Mouse (Mus musculus) intestine, embryonic 15.5 days (tissue): ENCODE results near the gene Vmn2r89. TPM values are rescaled to one million over a fixed set of nuclear protein-coding genes. Genes with fewer than 3 reads are reported as not detected.
"Not testable (repeated sequence)": the region's sequence is repeated elsewhere in the genome, so short reads cannot be mapped to it uniquely, and the experiment has no call there.

Source experiments
- ATAC-seq: fragments of 200-750 bp; cut with Nextera tagmentation; 2 replicates; pipeline ENCODE4 v1.8.0; 2017; ENCODE audit warnings: moderate TSS enrichment, moderate library complexity
- H3K27ac ChIP-seq: fragments of 300-500 bp; sonication (generic); 2 replicates; pipeline ENCODE4 v1.5.1; 2015; ENCODE audit warnings: mild to moderate bottlenecking, inconsistent platforms
- H3K27me3 ChIP-seq: fragments of 300-500 bp; sonication (generic); replicated peaks from 2 replicates; pipeline ENCODE4 v1.6.1; 2015; ENCODE audit warnings: inconsistent platforms
- H3K36me3 ChIP-seq: fragments of 300-500 bp; sonication (generic); 2 replicates; pipeline ENCODE4 v1.6.1; 2015; ENCODE audit warnings: inconsistent platforms
- H3K4me1 ChIP-seq: fragments of 300-500 bp; sonication (generic); replicated peaks from 2 replicates; pipeline ENCODE4 v1.6.1; 2015; ENCODE audit warnings: inconsistent platforms
- H3K4me2 ChIP-seq: fragments of 300-500 bp; sonication (generic); replicated peaks from 2 replicates; pipeline ENCODE4 v1.6.1; 2015; ENCODE audit warnings: mild to moderate bottlenecking, inconsistent platforms
- H3K4me3 ChIP-seq: fragments of 300-500 bp; sonication (generic); replicated peaks from 2 replicates; pipeline ENCODE4 v1.5.1; 2015; ENCODE audit warnings: inconsistent platforms
- H3K9ac ChIP-seq: fragments of 300-500 bp; sonication (generic); 2 replicates; pipeline ENCODE4 v1.6.1; 2015; ENCODE audit warnings: inconsistent platforms
- H3K9me3 ChIP-seq: fragments of 300-500 bp; sonication (generic); 2 replicates; pipeline ENCODE4 v1.6.1; 2016; ENCODE audit warnings: inconsistent platforms
- WGBS: fragments of 180-500 bp; shearing (Covaris S2); methylation state at CpG from one replicate; pipeline ENCODE4 v1.1.7; 2015; 5-methylcytosine and 5-hydroxymethylcytosine counted together
- polyA plus RNA-seq: library from polyadenylated mRNA; unstranded; fragments of >200 nt; fragmentation: Nextera tagmentation; extraction: Ambion mirVana; gene quantifications from 2 replicates; pipeline ENCODE4 v1.2.1, GENCODE M21; 2015

Vmn2r89 gene
- not detected in 2 replicates for polyA plus RNA-seq

GRCm38 (mm10) chr14:51451557-51451956, at the start of gene Vmn2r89:
Vmn2r89 (plus strand) TSS chr14:51451857.
- H3K4me1 ChIP-seq, H3K27ac ChIP-seq, H3K36me3 ChIP-seq, H3K27me3 ChIP-seq, H3K9me3 ChIP-seq, ATAC-seq, H3K4me2 ChIP-seq, H3K4me3 ChIP-seq, H3K9ac ChIP-seq: not testable (repeated sequence)
- 79% methylated on average over 2 of the region's 2 CpGs for WGBS

GRCm38 (mm10) chr14:51410520-51410919, 41.1 kb upstream of the Vmn2r89 start, which contains the start of gene Vmn2r88:
Vmn2r88 (plus strand) TSS chr14:51410820.
- no peak within 1 kb of the TSS for H3K9ac ChIP-seq
- no peaks in the 10 kb centered on the region for H3K36me3 ChIP-seq
- H3K4me2 ChIP-seq = no peak within 1 kb of the TSS
- no peaks in the 10 kb centered on the region for H3K27me3 ChIP-seq
- 82% methylated on average over 1 of the region's 1 CpGs for WGBS
- no peak within 1 kb of the TSS for H3K27ac ChIP-seq
- no peaks in the 10 kb centered on the region for H3K4me1 ChIP-seq
- no peak for ATAC-seq
- H3K4me3 ChIP-seq = no peak within 1 kb of the TSS
- no peaks in the 10 kb centered on the region for H3K9me3 ChIP-seq

- no peaks in the 10 kb centered on the region for H3K9me3 ChIP-seq
- no peak for ATAC-seq
- no peak overlapping the region for H3K4me2 ChIP-seq
Observed at GRCm38 (mm10) chr14:51423885-51424284, 27.8 kb upstream of the Vmn2r89 start.

GRCm38 (mm10) chr14:51430138-51430537, 21.5 kb upstream of the Vmn2r89 start:
- not testable (repeated sequence) for H3K4me1 ChIP-seq, ATAC-seq, H3K9me3 ChIP-seq, H3K36me3 ChIP-seq, H3K27me3 ChIP-seq, H3K9ac ChIP-seq, H3K4me2 ChIP-seq, H3K4me3 ChIP-seq, H3K27ac ChIP-seq

More at GRCm38 (mm10) chr14:51423885-51424284, 27.8 kb upstream of the Vmn2r89 start:
- Histone ChIP-seq H3K27me3 (no peaks in the 10 kb centered on the region), H3K9ac (no peak overlapping the region), H3K36me3 (no peaks in the 10 kb centered on the region), H3K4me1 (no peaks in the 10 kb centered on the region), H3K4me3 (no peak overlapping the region), H3K27ac (no peak overlapping the region)
- 64% methylated on average over 2 of the region's 2 CpGs for WGBS

GRCm38 (mm10) chr14:51434546-51434945, 17.1 kb upstream of the Vmn2r89 start:
- Histone ChIP-seq H3K4me3 (no peak overlapping the region), H3K36me3 (no peaks in the 10 kb centered on the region), H3K9ac (no peak overlapping the region), H3K4me1 (no peaks in the 10 kb centered on the region), H3K9me3 (no peaks in the 10 kb centered on the region), H3K27me3 (no peaks in the 10 kb centered on the region), H3K4me2 (no peak overlapping the region), H3K27ac (no peak overlapping the region)
- 91% methylated on average over 16 of the region's 16 CpGs for WGBS
- no peak for ATAC-seq

GRCm38 (mm10) chr14:51435020-51435419, 16.6 kb upstream of the Vmn2r89 start:
- Histone ChIP-seq H3K36me3 (no peaks in the 10 kb centered on the region), H3K27ac (no peak overlapping the region), H3K27me3 (no peaks in the 10 kb centered on the region), H3K9ac (no peak overlapping the region), H3K4me3 (no peak overlapping the region), H3K4me2 (no peak overlapping the region), H3K4me1 (no peaks in the 10 kb centered on the region), H3K9me3 (no peaks in the 10 kb centered on the region)
- no peak for ATAC-seq
- 97% methylated on average over 26 of the region's 26 CpGs for WGBS

- Histone ChIP-seq H3K27me3 (no peaks in the 10 kb centered on the region), H3K9me3 (no peaks in the 10 kb centered on the region), H3K36me3 (no peaks in the 10 kb centered on the region), H3K4me2 (no peak overlapping the region), H3K4me3 (no peak overlapping the region), H3K27ac (no peak overlapping the region), H3K9ac (no peak overlapping the region), H3K4me1 (no peaks in the 10 kb centered on the region)
- ATAC-seq = no peak
- 85% methylated on average over 4 of the region's 4 CpGs for WGBS
Observed at GRCm38 (mm10) chr14:51438955-51439354, 12.7 kb upstream of the Vmn2r89 start.

- ATAC-seq, H3K9ac ChIP-seq, H3K27me3 ChIP-seq, H3K4me2 ChIP-seq, H3K4me1 ChIP-seq, H3K36me3 ChIP-seq, H3K27ac ChIP-seq, H3K4me3 ChIP-seq, H3K9me3 ChIP-seq: not testable (repeated sequence)
- WGBS = 85% methylated on average over 10 of the region's 10 CpGs
Observed at GRCm38 (mm10) chr14:51480278-51480677, 28.6 kb downstream of the Vmn2r89 start.

- not testable (repeated sequence) for H3K4me3 ChIP-seq, ATAC-seq, H3K9me3 ChIP-seq, H3K27ac ChIP-seq, H3K9ac ChIP-seq, H3K27me3 ChIP-seq, H3K4me1 ChIP-seq, H3K36me3 ChIP-seq
- H3K4me2 ChIP-seq = 0 out of 2 replicates have a peak overlapping the region, but pooled peaks have one; percentile 9
- 81% methylated on average over 12 of the region's 12 CpGs for WGBS
Observed at GRCm38 (mm10) chr14:51481332-51482015, 29.8 kb downstream of the Vmn2r89 start.

GRCm38 (mm10) chr14:51482051-51482715, 30.5 kb downstream of the Vmn2r89 start:
- H3K9ac ChIP-seq = no peak overlapping the region
- no peak overlapping the region for H3K27ac ChIP-seq
- no peaks in the 10 kb centered on the region for H3K36me3 ChIP-seq
- H3K9me3 ChIP-seq = no peaks in the 10 kb centered on the region
- peak overlapping the region; percentile 9; the same call in 1 of the 2 replicates for H3K4me2 ChIP-seq
- H3K4me1 ChIP-seq = no peaks in the 10 kb centered on the region
- no peak for ATAC-seq
- no peak overlapping the region for H3K4me3 ChIP-seq
- 53% methylated on average over 5 of the region's 5 CpGs for WGBS
- no peaks in the 10 kb centered on the region for H3K27me3 ChIP-seq

- not testable (repeated sequence) for H3K4me3 ChIP-seq, H3K27me3 ChIP-seq, H3K36me3 ChIP-seq, H3K4me2 ChIP-seq, H3K9me3 ChIP-seq, H3K27ac ChIP-seq, ATAC-seq, H3K4me1 ChIP-seq, H3K9ac ChIP-seq
- 82% methylated on average over 10 of the region's 10 CpGs for WGBS
Observed at GRCm38 (mm10) chr14:51482971-51483381, 31.3 kb downstream of the Vmn2r89 start.

GRCm38 (mm10) chr14:51483671-51484070, 32.0 kb downstream of the Vmn2r89 start:
- ATAC-seq = no peak
- Histone ChIP-seq H3K4me2 (no peak overlapping the region), H3K27me3 (no peaks in the 10 kb centered on the region)

GRCm38 (mm10) chr14:51486111-51486510, 34.5 kb downstream of the Vmn2r89 start:
- H3K27me3 ChIP-seq = no peaks in the 10 kb centered on the region
- 75% methylated on average over 1 of the region's 1 CpGs for WGBS

More at GRCm38 (mm10) chr14:51483671-51484070, 32.0 kb downstream of the Vmn2r89 start:
- 85% methylated on average over 1 of the region's 1 CpGs for WGBS
- Histone ChIP-seq H3K9me3 (no peaks in the 10 kb centered on the region), H3K4me3 (no peak overlapping the region), H3K27ac (no peak overlapping the region), H3K36me3 (no peaks in the 10 kb centered on the region), H3K9ac (no peak overlapping the region), H3K4me1 (no peaks in the 10 kb centered on the region)

More at GRCm38 (mm10) chr14:51486111-51486510, 34.5 kb downstream of the Vmn2r89 start:
- H3K9me3 ChIP-seq = no peaks in the 10 kb centered on the region
- no peak for ATAC-seq
- H3K4me2 ChIP-seq = no peak overlapping the region
- no peak overlapping the region for H3K9ac ChIP-seq
- no peak overlapping the region for H3K27ac ChIP-seq
- no peaks in the 10 kb centered on the region for H3K36me3 ChIP-seq
- H3K4me3 ChIP-seq = no peak overlapping the region
- no peaks in the 10 kb centered on the region for H3K4me1 ChIP-seq
